Mouse (Mus musculus) ES-E14 (cell line): Measurements from ENCODE around the gene Gadl1.

ENCODE experiments used
- CHD2 ChIP-seq: IDR thresholded peaks from 2 replicates; pipeline ENCODE4 v1.6.1; 2014; ENCODE audit warnings: mild to moderate bottlenecking, low read depth, low read length, inconsistent platforms
- MAFK ChIP-seq: IDR thresholded peaks from 2 replicates; pipeline ENCODE4 v1.6.1; 2014; ENCODE audit warnings: mild to moderate bottlenecking, low read depth, low read length, inconsistent platforms; ENCODE audit not compliant: insufficient read depth
- ZC3H11A ChIP-seq: IDR thresholded peaks from 2 replicates; pipeline ENCODE4 v1.6.1; 2012; ENCODE audit warnings: low read depth, mild to moderate bottlenecking, inconsistent platforms, low read length, borderline replicate concordance

GRCm38 (mm10) chr9:115942989-115943388 lies 33.7 kb downstream of the Gadl1 start:
- TF ChIP-seq MAFK (no peak), ZC3H11A (no peak), CHD2 (no peak)
